In genomic region chr16:16913440-16913839, GRCm38 (mm10) we compare ENCODE assay signal across 21 mouse cellular contexts. TPM values are rescaled to one million over a fixed set of nuclear protein-coding genes. Genes with fewer than 3 reads are reported as not detected.
"Had no signal": no experiment of that assay in that cellular context is flagged by ENCODE, and none has a peak within 500 bp of the region (broad histone marks: within the 10 kb centered on the region; RNA-seq: fewer than 3 reads in every experiment).

No protein-coding gene starts in this region.

- H3K4me2 ChIP-seq: lung, embryonic 14.5 days; midbrain, embryonic 12.5 days; neural tube, embryonic 13.5 days; neural tube, embryonic 15.5 days; stomach, embryonic 15.5 days had no signal

- H3K9ac ChIP-seq: lung, embryonic 14.5 days; midbrain, embryonic 12.5 days; neural tube, embryonic 13.5 days; neural tube, embryonic 15.5 days; stomach, embryonic 15.5 days had no signal

- H3K9me3 ChIP-seq: midbrain, embryonic 10.5 days; midbrain, embryonic 12.5 days; neural tube, embryonic 13.5 days; neural tube, embryonic 15.5 days; stomach, embryonic 15.5 days had no signal

- H3K27me3 ChIP-seq: midbrain, embryonic 12.5 days; neural tube, embryonic 13.5 days; neural tube, embryonic 15.5 days; stomach, embryonic 15.5 days had no signal

- H3K27ac ChIP-seq: midbrain, embryonic 10.5 days; midbrain, embryonic 12.5 days; neural tube, embryonic 13.5 days; neural tube, embryonic 15.5 days; stomach, embryonic 15.5 days had no signal

- ATAC-seq: midbrain, embryonic 16.5 days had no signal

- H3K4me3 ChIP-seq: midbrain, embryonic 10.5 days; midbrain, embryonic 12.5 days; myocyte; neural tube, embryonic 13.5 days; neural tube, embryonic 15.5 days; stomach, embryonic 15.5 days had no signal

- H3K4me1 ChIP-seq: stomach, embryonic 15.5 days had no signal

- DNase-seq: lung, adult 18-20 months; lung, embryonic 14.5 days; lung, postnatal 10 days; lung, postnatal 4 days; midbrain, embryonic 14.5 days; right cerebral cortex, postnatal 14 days; thymus, adult 2 months; thymus, postnatal 25 days; thymus, postnatal 4 days had no signal

RNA-seq across cellular contexts. Expression of gene Vpreb1, which starts 42.8 kb away (rescaled TPM):
- total RNA-seq: megakaryocyte, adult 5-6 weeks had no signal

RNA-seq across cellular contexts. Expression of gene Igll1, which starts 49.7 kb away (rescaled TPM):
- polyA plus RNA-seq: lung, embryonic 14.5 days; midbrain, embryonic 12.5 days; midbrain, embryonic 14.5 days; midbrain, embryonic 16.5 days; myocyte; neural tube, embryonic 11.5 days; neural tube, embryonic 13.5 days; neural tube, embryonic 15.5 days; spleen, adult 2 months; testis, adult 2 months; urinary bladder, adult 2 months had no signal
